Mouse (Mus musculus) embryo, embryonic 10.5 days (tissue): ENCODE results near the gene Celf2.

ENCODE experiments used
- DNase-seq: peaks from one replicate; pipeline ENCODE4 v3.0.0-alpha.2; 2015; ENCODE audit warnings: low spot score

Gene Celf2

GRCm38 (mm10) chr2:7193413-7193812 is 315.9 kb downstream of the Celf2 start:
- no peak for DNase-seq

- DNase-seq: no peak
These were observed 330.2 kb downstream of the Celf2 start for GRCm38 (mm10) chr2:7179186-7179585.

- no peak for DNase-seq
These were observed 335.9 kb downstream of the Celf2 start for GRCm38 (mm10) chr2:7173271-7174064.

GRCm38 (mm10) chr2:7171087-7171696 is 338.2 kb downstream of the Celf2 start:
- DNase-seq: peak; percentile 75

- no peak for DNase-seq
These were observed 343.6 kb downstream of the Celf2 start for GRCm38 (mm10) chr2:7165786-7166185.

GRCm38 (mm10) chr2:7160108-7160507 is 349.3 kb downstream of the Celf2 start:
- DNase-seq: no peak

GRCm38 (mm10) chr2:7147303-7147702 is 362.1 kb downstream of the Celf2 start:
- DNase-seq: no peak

GRCm38 (mm10) chr2:7145541-7146043 is 363.8 kb downstream of the Celf2 start:
- no peak for DNase-seq

- DNase-seq: no peak
These were observed 364.5 kb downstream of the Celf2 start for GRCm38 (mm10) chr2:7144871-7145270.

GRCm38 (mm10) chr2:7123366-7123765 is 386.0 kb downstream of the Celf2 start:
- DNase-seq: no peak

- DNase-seq: peak; percentile 41
These were observed 393.6 kb downstream of the Celf2 start for GRCm38 (mm10) chr2:7115801-7116200.

GRCm38 (mm10) chr2:7115161-7115560 is 394.2 kb downstream of the Celf2 start:
- DNase-seq: no peak

- no peak for DNase-seq
These were observed 395.6 kb downstream of the Celf2 start for GRCm38 (mm10) chr2:7113738-7114137.

- DNase-seq: no peak
These were observed 397.1 kb downstream of the Celf2 start for GRCm38 (mm10) chr2:7112156-7112813.

- no peak for DNase-seq
These were observed 415.9 kb downstream of the Celf2 start for GRCm38 (mm10) chr2:7093414-7093813.

GRCm38 (mm10) chr2:7092641-7093040 is 416.7 kb downstream of the Celf2 start:
- no peak for DNase-seq

GRCm38 (mm10) chr2:7090496-7090895 is 418.9 kb downstream of the Celf2 start:
- no peak for DNase-seq

GRCm38 (mm10) chr2:7089069-7089834 is 420.1 kb downstream of the Celf2 start:
- peak; percentile 72 for DNase-seq

GRCm38 (mm10) chr2:7088536-7088935 is 420.8 kb downstream of the Celf2 start:
- peak; percentile 45 for DNase-seq

- DNase-seq: no peak
These were observed 421.9 kb downstream of the Celf2 start for GRCm38 (mm10) chr2:7087480-7087879.

GRCm38 (mm10) chr2:7083489-7084090 is 425.8 kb downstream of the Celf2 start:
- no peak for DNase-seq
